Comparison of ENCODE assay signal across 22 mouse cellular contexts in genomic region chr15:36942261-36942660, GRCm38 (mm10).
A peak's percentile ranks its signal among the peaks of the same experiment; 100 is the strongest.
DNase-seq lines count a peak whose midpoint lies in the region; ATAC-seq and TF ChIP-seq lines count a peak whose summit lies in the region.
"Had no signal": no experiment of that assay in that cellular context is flagged by ENCODE, and none has a peak within 500 bp of the region (broad histone marks: within the 10 kb centered on the region; RNA-seq: fewer than 3 reads in every experiment).

No protein-coding gene starts in this region.

- H3K4me3 ChIP-seq in hindbrain, postnatal 0 days (ENCODE audit: low read length): no peak overlapping the region
- H3K4me3 ChIP-seq in hindbrain, embryonic 11.5 days (ENCODE audit: low read depth, low read length): no peak overlapping the region
- H3K4me3 ChIP-seq in forebrain, embryonic 15.5 days: no peak overlapping the region
- H3K4me3 ChIP-seq: embryonic facial prominence, embryonic 12.5 days; heart, embryonic 13.5 days; kidney, embryonic 15.5 days; myocyte had no signal

- no peak for ATAC-seq in hindbrain, postnatal 0 days
- ATAC-seq in hindbrain, embryonic 11.5 days (ENCODE audit: low FRiP score): no peak
- ATAC-seq in forebrain, embryonic 15.5 days (replicated peaks): no peak
- ATAC-seq: CD4-positive, CD25-positive, alpha-beta regulatory T cell, adult 4 months had no signal

- TF ChIP-seq CTCF in hindbrain, postnatal 0 days (IDR thresholded peaks at IDR 0.05; ENCODE audit: low read depth): no peak
- no peak for TF ChIP-seq CTCF in brain, embryonic 14.5 days (IDR thresholded peaks at IDR 0.05; ENCODE audit: borderline replicate concordance, extremely low read depth, insufficient read depth, insufficient read length)

- no peaks in the 10 kb centered on the region for H3K27me3 ChIP-seq in hindbrain, postnatal 0 days (ENCODE audit: insufficient read depth, low read length)
- H3K27me3 ChIP-seq in hindbrain, embryonic 11.5 days (ENCODE audit: control insufficient read depth, insufficient read depth, low read length): no peaks in the 10 kb centered on the region
- H3K27me3 ChIP-seq in forebrain, embryonic 15.5 days: no peaks in the 10 kb centered on the region
- H3K27me3 ChIP-seq: embryonic facial prominence, embryonic 12.5 days; heart, embryonic 13.5 days; kidney, embryonic 15.5 days had no signal

- H3K4me1 ChIP-seq in hindbrain, postnatal 0 days (ENCODE audit: insufficient read depth, low read length): peaks cover 31% of the 10 kb centered on the region
- peaks cover 7% of the 10 kb centered on the region for H3K4me1 ChIP-seq in hindbrain, embryonic 11.5 days (replicated peaks; ENCODE audit: control insufficient read depth, insufficient read depth, low read length)
- peaks cover 46% of the 10 kb centered on the region for H3K4me1 ChIP-seq in forebrain, embryonic 15.5 days

- WGBS in hindbrain, postnatal 0 days: 46% methylated on average over 4 of the region's 4 CpGs
- 75% methylated on average over 4 of the region's 4 CpGs for WGBS in hindbrain, embryonic 11.5 days
- 55% methylated on average over 4 of the region's 4 CpGs for WGBS in forebrain, embryonic 15.5 days

- no peak overlapping the region for H3K4me2 ChIP-seq in hindbrain, postnatal 0 days (ENCODE audit: low read depth, low read length)
- no peak overlapping the region for H3K4me2 ChIP-seq in hindbrain, embryonic 11.5 days (replicated peaks; ENCODE audit: low read depth, low read length)
- H3K4me2 ChIP-seq in forebrain, embryonic 15.5 days (replicated peaks): no peak overlapping the region
- H3K4me2 ChIP-seq: embryonic facial prominence, embryonic 12.5 days; heart, embryonic 13.5 days; kidney, embryonic 15.5 days had no signal

- H3K27ac ChIP-seq in hindbrain, postnatal 0 days: peak overlapping the region; percentile 45
- H3K27ac ChIP-seq in hindbrain, embryonic 11.5 days (ENCODE audit: low read depth, low read length): no peak overlapping the region
- peak overlapping the region; percentile 95 for H3K27ac ChIP-seq in forebrain, embryonic 15.5 days (replicated peaks)
- H3K27ac ChIP-seq: embryonic facial prominence, embryonic 12.5 days; heart, embryonic 13.5 days; kidney, embryonic 15.5 days; stomach, postnatal 0 days had no signal

- no peaks in the 10 kb centered on the region for H3K36me3 ChIP-seq in hindbrain, postnatal 0 days (ENCODE audit: insufficient read depth, low read length)
- H3K36me3 ChIP-seq in hindbrain, embryonic 11.5 days (ENCODE audit: control insufficient read depth, insufficient read depth, low read length): no peaks in the 10 kb centered on the region
- H3K36me3 ChIP-seq in forebrain, embryonic 15.5 days: no peaks in the 10 kb centered on the region
- H3K36me3 ChIP-seq: embryonic facial prominence, embryonic 12.5 days; heart, embryonic 13.5 days; kidney, embryonic 15.5 days had no signal

- no peak overlapping the region for H3K9ac ChIP-seq in hindbrain, postnatal 0 days (replicated peaks; ENCODE audit: low read length)
- no peak overlapping the region for H3K9ac ChIP-seq in hindbrain, embryonic 11.5 days (ENCODE audit: low read depth, low read length)
- H3K9ac ChIP-seq in forebrain, embryonic 15.5 days (replicated peaks): no peak overlapping the region
- H3K9ac ChIP-seq: embryonic facial prominence, embryonic 12.5 days; heart, embryonic 13.5 days; kidney, embryonic 15.5 days had no signal

- no peaks in the 10 kb centered on the region for H3K9me3 ChIP-seq in hindbrain, postnatal 0 days (ENCODE audit: low read length)
- H3K9me3 ChIP-seq in hindbrain, embryonic 11.5 days (ENCODE audit: control insufficient read depth, low read length): no peaks in the 10 kb centered on the region
- no peaks in the 10 kb centered on the region for H3K9me3 ChIP-seq in forebrain, embryonic 15.5 days
- H3K9me3 ChIP-seq: embryonic facial prominence, embryonic 12.5 days; heart, embryonic 13.5 days; kidney, embryonic 15.5 days had no signal

- DNase-seq in hindbrain, postnatal 0 days (ENCODE audit: low spot score): peak; percentile 27
- no peak for DNase-seq in hindbrain, embryonic 11.5 days (ENCODE audit: low spot score)
- peak; percentile 19 for DNase-seq in brain, embryonic 14.5 days (ENCODE audit: low read depth)
- DNase-seq in cerebellum, adult 8-10 months: peak; percentile 58
- DNase-seq in kidney, adult 8-10 months: no peak
- DNase-seq in adrenal gland, adult 18-20 months (ENCODE audit: low spot score in 2 of 2): no peak
- DNase-seq in urinary bladder, postnatal 14 days (ENCODE audit: low spot score): no peak
- DNase-seq: adrenal gland, postnatal 14 days; gastrocnemius, postnatal 25 days; heart, postnatal 4 days; liver; lung, adult 2 months; right cerebral cortex, adult 18-20 months; spleen, adult 18-20 months; thymus, postnatal 25 days had no signal

- no peak for TF ChIP-seq POLR2A in brain, embryonic 14.5 days (IDR thresholded peaks at IDR 0.05; ENCODE audit: borderline replicate concordance, extremely low read depth, insufficient read depth, insufficient read length, poor library complexity, severe bottlenecking)

Comparison
In these comparisons a context has a peak if more than half of its experiments do, and no peak if none do; other contexts are left out.
1. DNase-seq: peak in hindbrain, postnatal 0 days (single experiment), brain, embryonic 14.5 days (single experiment) and cerebellum, adult 8-10 months (single experiment); none in hindbrain, embryonic 11.5 days (single experiment), kidney, adult 8-10 months (0 of 2), adrenal gland, adult 18-20 months (0 of 2) and urinary bladder, postnatal 14 days (single experiment).